Mouse (Mus musculus) adrenal gland, adult (tissue): Measurements from ENCODE around the gene Gm45717.
"Not testable (repeated sequence)": the region's sequence is repeated elsewhere in the genome, so short reads cannot be mapped to it uniquely, and the experiment has no call there.

ENCODE experiments used
- DNase-seq, 2 experiments: peaks; one replicate each; pipeline ENCODE4 v3.0.0; 2022 to 2023; ENCODE audit warnings: low spot score in 1 of 2; ENCODE audit not compliant: inconsistent age in 2 of 2

Gene Gm45717

GRCm38 (mm10) chr7:140955758-140956555 is at the start of gene Gm45717, which contains the start of gene Ifitm2:
Gm45717 (minus strand) TSS chr7:140955937.
Ifitm2 (minus strand) TSS chr7:140955987.
- peak; percentile 88 to 95 for DNase-seq

- DNase-seq: no peak
These were observed 47.7 kb upstream of the Gm45717 start for GRCm38 (mm10) chr7:141003248-141004010.

GRCm38 (mm10) chr7:141000881-141001708 is 45.4 kb upstream of the Gm45717 start:
- DNase-seq: no peak

GRCm38 (mm10) chr7:140998853-140999700 is 43.3 kb upstream of the Gm45717 start:
- no peak for DNase-seq

- DNase-seq: no peak
These were observed 42.1 kb upstream of the Gm45717 start for GRCm38 (mm10) chr7:140997817-140998216.

GRCm38 (mm10) chr7:140991117-140991689 is 35.5 kb upstream of the Gm45717 start:
- no peak for DNase-seq

- DNase-seq: no peak
These were observed 34.9 kb upstream of the Gm45717 start for GRCm38 (mm10) chr7:140990622-140991021.

GRCm38 (mm10) chr7:140990185-140990584 is 34.4 kb upstream of the Gm45717 start:
- DNase-seq: no peak

GRCm38 (mm10) chr7:140989022-140989421 is 33.3 kb upstream of the Gm45717 start:
- no peak for DNase-seq

- no peak for DNase-seq
These were observed 31.7 kb upstream of the Gm45717 start for GRCm38 (mm10) chr7:140987182-140988138.

GRCm38 (mm10) chr7:140982971-140983370 is 27.2 kb upstream of the Gm45717 start:
- DNase-seq: no peak

- DNase-seq: no peak
These were observed 26.0 kb upstream of the Gm45717 start for GRCm38 (mm10) chr7:140981704-140982103.

GRCm38 (mm10) chr7:140976720-140977119 is 21.0 kb upstream of the Gm45717 start:
- not testable (repeated sequence) for DNase-seq

- DNase-seq: no peak
These were observed 19.7 kb upstream of the Gm45717 start for GRCm38 (mm10) chr7:140975465-140975864.

GRCm38 (mm10) chr7:140974940-140975339 is 19.2 kb upstream of the Gm45717 start:
- DNase-seq: no peak

- peak in 1 of 2 experiments; percentile 52 for DNase-seq
These were observed 17.8 kb upstream of the Gm45717 start for GRCm38 (mm10) chr7:140973396-140974165.

GRCm38 (mm10) chr7:140971479-140972171 is 15.9 kb upstream of the Gm45717 start:
- DNase-seq: no peak
